In the genomic region with DNA sequence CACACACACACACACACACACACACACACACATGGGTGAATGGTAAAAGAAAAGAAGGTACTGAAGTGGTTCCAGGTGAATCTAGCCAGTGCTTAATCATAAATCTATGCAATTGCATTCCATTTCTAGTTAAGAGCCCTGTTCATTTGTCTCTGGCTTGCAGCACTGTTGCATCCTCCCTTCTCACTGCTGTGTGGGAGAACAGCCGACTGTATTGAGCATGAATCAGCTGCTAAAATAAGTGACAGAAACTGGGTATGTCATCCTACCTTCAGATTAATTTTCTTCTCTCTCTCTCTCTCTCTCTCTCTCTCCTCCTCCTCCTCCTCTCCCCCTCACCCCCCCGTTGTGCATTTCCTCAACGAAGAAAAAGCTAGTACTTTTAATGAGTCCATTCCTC, we compare ENCODE assay signal across 19 mouse cellular contexts.
DNase-seq lines count a peak whose midpoint lies in the region; TF ChIP-seq lines count a peak whose summit lies in the region.
"Had no signal": no experiment of that assay in that cellular context is flagged by ENCODE, and none has a peak within 500 bp of the region (broad histone marks: within the 10 kb centered on the region; RNA-seq: fewer than 3 reads in every experiment).

No protein-coding gene starts in this region.

- peak; percentile 33 to 50 for DNase-seq in frontal cortex, adult 2 months (ENCODE audit: extremely low spot score in 1 of 2, low spot score in 1 of 2)
- no peak for DNase-seq in frontal cortex, postnatal 14 days (ENCODE audit: low spot score in 2 of 2)
- peak; percentile 18 to 67 for DNase-seq in left cerebral cortex, postnatal 25 days (ENCODE audit: low spot score in 2 of 2)
- DNase-seq in left cerebral cortex, postnatal 4 days, result no peak
- DNase-seq in brain, adult 2 months (ENCODE audit: low read depth, low spot score), result peak; percentile 81
- peak; percentile 17 to 45 for DNase-seq in layer of hippocampus, postnatal 14 days (ENCODE audit: low spot score in 2 of 2)
- DNase-seq in embryo, embryonic 9.5 days (ENCODE audit: extremely low spot score), result no peak
- DNase-seq in cerebellum, adult 2 months, result no peak
- DNase-seq: adrenal gland, postnatal 14 days; cerebellum, adult 18-20 months; cerebellum, postnatal 10 days; gastrocnemius, adult 2 months; gastrocnemius, postnatal 25 days had no signal

- H3K27ac ChIP-seq in cerebellum, adult 2 months (ENCODE audit: insufficient read depth, low read length), result no peak overlapping the region
- H3K27ac ChIP-seq: embryonic facial prominence, embryonic 15.5 days; forebrain, embryonic 10.5 days; gastrocnemius, adult 2 months; hindbrain, embryonic 10.5 days; hindbrain, embryonic 14.5 days had no signal

- H3K4me1 ChIP-seq in cerebellum, adult 2 months (ENCODE audit: control insufficient read depth, insufficient read depth, low read length), result peaks cover 2% of the 10 kb centered on the region; the same call in 1 of the 2 replicates
- H3K4me1 ChIP-seq: embryonic facial prominence, embryonic 15.5 days; forebrain, embryonic 10.5 days; heart, embryonic 12.5 days; hindbrain, embryonic 10.5 days had no signal

- TF ChIP-seq POLR2A in cerebellum, adult 2 months (IDR thresholded peaks at IDR 0.05; ENCODE audit: borderline replicate concordance, insufficient read depth, low read length), result no peak

- 71% methylated on average over 3 of the region's 3 CpGs for WGBS in cerebellum, adult 2 months

- intact Hi-C loops in left cerebral cortex, postnatal 25 days (cut with DNase I), result no loop called here
- intact Hi-C loops in left cerebral cortex, postnatal 4 days (cut with DNase I), result no loop called here

- no peaks in the 10 kb centered on the region for H3K27me3 ChIP-seq in cerebellum, adult 2 months (ENCODE audit: control insufficient read depth, insufficient read depth, low read length)
- H3K27me3 ChIP-seq: embryonic facial prominence, embryonic 15.5 days; heart, embryonic 12.5 days had no signal

- H3K4me3 ChIP-seq in cerebellum, adult 2 months (replicated peaks; ENCODE audit: insufficient read depth, low read depth, low read length), result no peak overlapping the region
- H3K4me3 ChIP-seq: embryonic facial prominence, embryonic 15.5 days; erythroblast, embryonic 14.5 days; forebrain, embryonic 10.5 days; gastrocnemius, adult 2 months; heart, embryonic 12.5 days; hindbrain, embryonic 10.5 days had no signal

- TF ChIP-seq CTCF in cerebellum, adult 2 months (IDR thresholded peaks at IDR 0.05; ENCODE audit: borderline replicate concordance, insufficient read depth, low read depth, low read length), result no peak

Comparison
In these comparisons a context has a peak if more than half of its experiments do, and no peak if none do; other contexts are left out.
1. DNase-seq: peak in frontal cortex, adult 2 months (2 of 2), left cerebral cortex, postnatal 25 days (2 of 2), brain, adult 2 months (single experiment) and layer of hippocampus, postnatal 14 days (2 of 2); none in frontal cortex, postnatal 14 days (0 of 2), left cerebral cortex, postnatal 4 days (single experiment), embryo, embryonic 9.5 days (single experiment) and cerebellum, adult 2 months (0 of 2).